Mouse (Mus musculus) MEL (cell line): ENCODE results near the gene Gad1. TPM values are rescaled to one million over a fixed set of nuclear protein-coding genes. Genes with fewer than 3 reads are reported as not detected.

ENCODE experiments used
- DNase-seq: peaks from one replicate; pipeline ENCODE4 v3.0.0; 2011; ENCODE audit warnings: low read depth, low spot score
- H3K27ac ChIP-seq: 2 replicates; pipeline ENCODE4 v1.5.1; 2012; ENCODE audit warnings: low read depth, mild to moderate bottlenecking, control low read depth, low read length, moderate library complexity; ENCODE audit not compliant: control insufficient read depth
- H3K27me3 ChIP-seq, 2 experiments: fragments of 150-350 bp in 1 of 2; sonication (generic) in 1 of 2; 2 replicates each; pipeline ENCODE4 v1.6.1; 2012; ENCODE audit warnings: low read length in 2 of 2, mild to moderate bottlenecking in 2 of 2, improper control_type of control experiment in 1 of 2, moderate library complexity in 1 of 2; ENCODE audit not compliant: insufficient read depth in 2 of 2, control insufficient read depth in 1 of 2
- H3K36me3 ChIP-seq, 2 experiments: 2 replicates each; pipeline ENCODE4 v1.6.1; 2012 to 2014; ENCODE audit warnings: low read length in 2 of 2, improper control_type of control experiment in 1 of 2, inconsistent platforms in 1 of 2, mild to moderate bottlenecking in 1 of 2; ENCODE audit not compliant: insufficient read depth in 2 of 2, control insufficient read depth in 1 of 2
- H3K4me1 ChIP-seq, 2 experiments: fragments of 150-350 bp in 1 of 2; sonication (generic) in 1 of 2; 2 replicates each; pipeline ENCODE4 v1.6.1; 2012; ENCODE audit warnings: low read length in 2 of 2, improper control_type of control experiment in 1 of 2, mild to moderate bottlenecking in 1 of 2; ENCODE audit not compliant: insufficient read depth in 2 of 2, control insufficient read depth in 1 of 2
- H3K4me3 ChIP-seq, 2 experiments: fragments of 150-350 bp in 1 of 2; sonication (generic) in 1 of 2; 2 replicates each; pipeline ENCODE4 v1.5.1; 2012; ENCODE audit warnings: low read depth in 2 of 2, low read length in 2 of 2, mild to moderate bottlenecking in 2 of 2, moderate library complexity in 2 of 2, control low read depth in 1 of 2, improper control_type of control experiment in 1 of 2; ENCODE audit not compliant: control insufficient read depth in 1 of 2, insufficient read depth in 1 of 2
- H3K79me2 ChIP-seq: 2 replicates; pipeline ENCODE4 v1.6.1; 2012; ENCODE audit warnings: mild to moderate bottlenecking, low read length, moderate library complexity; ENCODE audit not compliant: control insufficient read depth, poor library complexity, insufficient read depth
- H3K9ac ChIP-seq: 2 replicates; pipeline ENCODE4 v1.6.1; 2012; ENCODE audit warnings: low read depth, mild to moderate bottlenecking, control low read depth, low read length, moderate library complexity; ENCODE audit not compliant: control insufficient read depth, poor library complexity, severe bottlenecking
- H3K9me3 ChIP-seq: fragments of 150-350 bp; sonication (generic); replicated peaks from 2 replicates; pipeline ENCODE4 v1.6.1; 2012; ENCODE audit warnings: mild to moderate bottlenecking, low read length, improper control_type of control experiment, moderate library complexity; ENCODE audit not compliant: insufficient read depth
- CTCF ChIP-seq, 3 experiments: IDR thresholded peaks in 2 of 3; conservative IDR thresholded peaks in 1 of 3; 2 replicates each; pipeline ENCODE4 v1.5.1; 2011 to 2012; ENCODE audit warnings: low read length in 3 of 3, low read depth in 2 of 3, mild to moderate bottlenecking in 2 of 3, improper control_type of control experiment in 1 of 3, inconsistent platforms in 1 of 3, mixed read lengths in 1 of 3, moderate library complexity in 1 of 3; ENCODE audit not compliant: control insufficient read depth in 1 of 3, insufficient read depth in 1 of 3, poor library complexity in 1 of 3, severe bottlenecking in 1 of 3
- EP300 ChIP-seq, 2 experiments: IDR thresholded peaks; 2 replicates each; pipeline ENCODE4 v1.6.1; 2011; ENCODE audit warnings: improper control_type of control experiment in 2 of 2, low read length in 2 of 2, low read depth in 1 of 2, mild to moderate bottlenecking in 1 of 2
- ETS1 ChIP-seq: IDR thresholded peaks from 2 replicates; pipeline ENCODE4 v1.6.1; 2012; ENCODE audit warnings: low read depth, mild to moderate bottlenecking, inconsistent platforms, low read length, improper control_type of control experiment, moderate library complexity
- KAT2A ChIP-seq: conservative IDR thresholded peaks from 2 replicates; pipeline ENCODE4 v1.6.1; 2012; ENCODE audit warnings: low read depth, low read length, improper control_type of control experiment, inconsistent platforms
- MAX ChIP-seq: IDR thresholded peaks from 2 replicates; pipeline ENCODE4 v1.6.1; 2011; ENCODE audit warnings: low read length, improper control_type of control experiment
- MEF2A ChIP-seq: IDR thresholded peaks from 2 replicates; pipeline ENCODE4 v1.6.1; 2014; ENCODE audit warnings: low read depth, mild to moderate bottlenecking, inconsistent platforms, low read length, improper control_type of control experiment; ENCODE audit not compliant: poor library complexity, insufficient replicate concordance, severe bottlenecking; ENCODE audit errors: extremely low read depth
- NELFE ChIP-seq: IDR thresholded peaks from 2 replicates; pipeline ENCODE4 v1.6.1; 2011; ENCODE audit warnings: low read depth, low read length, improper control_type of control experiment
- NRF1 ChIP-seq: IDR thresholded peaks from 2 replicates; pipeline ENCODE4 v1.6.1; 2014; ENCODE audit warnings: low read depth, mild to moderate bottlenecking, inconsistent platforms, low read length, improper control_type of control experiment, moderate library complexity; ENCODE audit not compliant: poor library complexity, insufficient read depth, severe bottlenecking
- POLR2AphosphoS2 ChIP-seq: IDR thresholded peaks from 2 replicates; pipeline ENCODE4 v1.6.1; 2011; ENCODE audit warnings: low read length, improper control_type of control experiment
- POLR2AphosphoS5 ChIP-seq: IDR thresholded peaks from 2 replicates; pipeline ENCODE4 v1.6.1; 2012; ENCODE audit warnings: low read depth, borderline replicate concordance, mild to moderate bottlenecking, inconsistent platforms, low read length, moderate library complexity, mixed read lengths
- RCOR1 ChIP-seq: IDR thresholded peaks from 2 replicates; pipeline ENCODE4 v1.6.1; 2012; ENCODE audit warnings: low read depth, mild to moderate bottlenecking, inconsistent platforms, low read length, improper control_type of control experiment
- TCF12 ChIP-seq: IDR thresholded peaks from 2 replicates; pipeline ENCODE4 v1.6.1; 2014; ENCODE audit warnings: low read depth, mild to moderate bottlenecking, inconsistent platforms, low read length, improper control_type of control experiment, moderate library complexity
- UBTF ChIP-seq: IDR thresholded peaks from 2 replicates; pipeline ENCODE4 v1.6.1; 2012; ENCODE audit warnings: low read depth, mild to moderate bottlenecking, inconsistent platforms, low read length, improper control_type of control experiment, moderate library complexity, borderline replicate concordance; ENCODE audit not compliant: insufficient read depth
- ZC3H11A ChIP-seq: IDR thresholded peaks from 2 replicates; pipeline ENCODE4 v1.6.1; 2012; ENCODE audit warnings: low read depth, mild to moderate bottlenecking, inconsistent platforms, low read length, improper control_type of control experiment
- ZKSCAN1 ChIP-seq: IDR thresholded peaks from 2 replicates; pipeline ENCODE4 v1.6.1; 2012; ENCODE audit warnings: low read depth, mild to moderate bottlenecking, inconsistent platforms, low read length, improper control_type of control experiment, moderate library complexity
- ZMIZ1 ChIP-seq: IDR thresholded peaks from 2 replicates; pipeline ENCODE4 v1.6.1; 2012; ENCODE audit warnings: low read depth, mild to moderate bottlenecking, inconsistent platforms, low read length, improper control_type of control experiment, moderate library complexity
- polyA plus RNA-seq, 2 experiments: library from polyadenylated mRNA; stranded (reverse) in 1 of 2; unstranded in 1 of 2; fragments of >175 nt in 1 of 2; fragments of >200 nt in 1 of 2; gene quantifications; 2 replicates each; pipeline versions ENCODE4 v1.2.1 to v1.2.4; 2012; ENCODE audit warnings: low replicate concordance in 2 of 2, low read depth in 1 of 2; ENCODE audit not compliant: insufficient read length in 2 of 2, insufficient read depth in 1 of 2, missing spikeins in 1 of 2
- total RNA-seq: library from RNA; depleted of rRNA; stranded (reverse); fragments of 300-350 nt; gene quantifications from 2 replicates; pipeline ENCODE4 v1.2.3, GENCODE M21; 2012

Gene Gad1
- total and polyA plus RNA-seq, 3 experiments: not detected

GRCm38 (mm10) chr2:70505229-70505628, 47.6 kb upstream of the Gad1 start:
- H3K9me3 ChIP-seq: no peaks in the 10 kb centered on the region
- H3K9ac ChIP-seq: no peak overlapping the region
- H3K4me1 ChIP-seq: no peaks in the 10 kb centered on the region
- H3K27me3 ChIP-seq: no peaks in the 10 kb centered on the region
- no peak overlapping the region for H3K4me3 ChIP-seq
- no peaks in the 10 kb centered on the region for H3K36me3 ChIP-seq
- H3K27ac ChIP-seq: no peak overlapping the region
- TF ChIP-seq TCF12 (no peak), MEF2A (no peak), ETS1 (no peak), UBTF (no peak), RCOR1 (no peak), MAX (no peak), ZC3H11A (no peak), EP300 (IDR thresholded peaks at IDR 0.05; ENCODE audit: low read depth in 1 of 2, low read length in 2 of 2) (no peak), ZMIZ1 (no peak), KAT2A (no peak), NELFE (no peak)
- no peaks in the 10 kb centered on the region for H3K79me2 ChIP-seq
- no peak for DNase-seq

DNA sequence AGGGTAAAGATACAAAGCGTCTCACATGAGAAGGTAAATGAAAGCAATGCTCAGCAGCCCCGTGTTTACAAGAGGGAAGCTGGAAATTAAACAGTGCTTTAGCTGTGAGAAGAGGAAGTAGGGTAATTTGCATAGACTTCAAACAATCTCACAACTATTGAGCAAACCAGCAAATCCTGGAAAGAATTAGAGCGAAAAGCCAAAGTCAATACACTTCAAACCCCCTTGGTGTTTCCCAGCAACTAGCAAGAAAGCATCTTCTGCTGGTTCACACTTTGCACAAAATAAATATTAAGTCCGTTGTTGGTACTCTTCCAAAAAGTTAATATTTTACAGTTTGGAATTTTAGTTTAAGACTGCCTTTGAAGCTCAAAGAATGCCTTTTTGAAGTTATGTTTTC, 47.0 kb upstream of the Gad1 start:
- H3K9ac ChIP-seq: no peak overlapping the region
- H3K27me3 ChIP-seq: no peaks in the 10 kb centered on the region
- H3K27ac ChIP-seq: no peak overlapping the region
- DNase-seq: no peak
- no peaks in the 10 kb centered on the region for H3K9me3 ChIP-seq
- H3K36me3 ChIP-seq: no peaks in the 10 kb centered on the region
- no peaks in the 10 kb centered on the region for H3K4me1 ChIP-seq
- no peaks in the 10 kb centered on the region for H3K79me2 ChIP-seq
- H3K4me3 ChIP-seq: no peak overlapping the region
- no peak for TF ChIP-seq NRF1
- TF ChIP-seq CTCF (IDR thresholded peaks at IDR 0.05 in 2 of 3, conservative IDR thresholded peaks at IDR 0.05 in 1 of 3; ENCODE audit: control insufficient read depth in 1 of 3, insufficient read depth in 1 of 3, low read depth in 2 of 3, low read length in 3 of 3, poor library complexity in 1 of 3, severe bottlenecking in 1 of 3): no peak
- no peak for TF ChIP-seq ZKSCAN1
- TF ChIP-seq POLR2AphosphoS5: no peak
- TF ChIP-seq POLR2AphosphoS2: no peak
